ENCODE assay signal across 8 mouse cellular contexts in the genomic region with DNA sequence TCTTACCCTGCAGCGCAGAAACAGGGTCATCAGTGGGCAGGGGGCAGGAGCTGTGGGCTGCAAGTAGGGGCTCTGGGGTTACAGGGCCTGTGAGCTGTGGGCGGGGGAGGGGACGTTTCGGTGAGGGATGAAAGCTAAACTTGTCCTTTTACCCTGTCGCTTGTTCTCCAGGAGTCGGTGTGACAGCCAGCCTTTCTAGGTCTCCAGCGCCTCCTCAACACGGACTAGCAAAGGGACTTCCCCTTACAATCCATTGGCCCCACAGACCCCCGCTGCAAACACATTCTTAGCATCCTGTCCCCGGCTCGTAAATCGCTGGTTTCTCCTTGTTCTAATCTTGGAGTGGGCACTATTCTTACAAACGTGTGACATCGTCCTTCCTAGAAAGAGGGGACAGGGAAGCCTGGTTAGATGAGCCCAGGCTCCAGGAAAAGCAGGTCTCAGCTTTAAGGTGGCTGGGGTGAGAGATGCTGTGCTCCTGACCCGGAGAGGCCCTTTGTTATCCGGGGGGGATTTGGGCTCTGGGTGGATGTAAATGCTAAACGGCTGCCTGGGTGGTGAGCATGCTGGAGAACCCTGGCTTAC. TPM values are rescaled to one million over a fixed set of nuclear protein-coding genes. Genes with fewer than 3 reads are reported as not detected.
DNase-seq lines count a peak whose midpoint lies in the region; ATAC-seq and TF ChIP-seq lines count a peak whose summit lies in the region.

No protein-coding gene starts in this region.

- peak overlapping the region; percentile 5 for H3K9ac ChIP-seq in ES-Bruce4 (ENCODE audit: low read depth, poor library complexity, severe bottlenecking)
- peak overlapping the region; percentile 42; the same call in 1 of the 2 replicates for H3K9ac ChIP-seq in hindbrain, embryonic 11.5 days (ENCODE audit: low read depth, low read length)
- peak overlapping the region; percentile 52 for H3K9ac ChIP-seq in liver, embryonic 14.5 days (replicated peaks)

- peaks cover 8% of the 10 kb centered on the region for H3K4me1 ChIP-seq in ES-Bruce4 (ENCODE audit: control insufficient read depth, insufficient read depth, low read length)
- peaks cover 25% of the 10 kb centered on the region for H3K4me1 ChIP-seq in hindbrain, embryonic 11.5 days (replicated peaks; ENCODE audit: control insufficient read depth, insufficient read depth, low read length)
- peaks cover 21 to 37% of the 10 kb centered on the region in 2 experiments for H3K4me1 ChIP-seq in liver, embryonic 14.5 days (replicated peaks; ENCODE audit: control insufficient read depth in 2 of 2, insufficient read depth in 2 of 2, low read length in 1 of 2)

- ATAC-seq in hindbrain, embryonic 11.5 days (ENCODE audit: low FRiP score), result peak; percentile 22; the same call in 1 of the 2 replicates
- no peak for ATAC-seq in liver, embryonic 14.5 days (ENCODE audit: insufficient read depth)

- H3K9me3 ChIP-seq in ES-Bruce4 (replicated peaks; ENCODE audit: control insufficient read depth, insufficient read depth, low read length, poor library complexity, severe bottlenecking), result no peaks in the 10 kb centered on the region
- H3K9me3 ChIP-seq in hindbrain, embryonic 11.5 days (ENCODE audit: control insufficient read depth, low read length), result no peaks in the 10 kb centered on the region
- H3K9me3 ChIP-seq in liver, embryonic 14.5 days (ENCODE audit: control insufficient read depth, low read length), result no peaks in the 10 kb centered on the region

- WGBS in hindbrain, embryonic 11.5 days, result 1% methylated on average over 17 of the region's 17 CpGs
- WGBS in liver, embryonic 14.5 days (ENCODE audit: insufficient replicate concordance), result 11% methylated on average over 17 of the region's 17 CpGs

- H3K36me3 ChIP-seq in ES-Bruce4 (ENCODE audit: control insufficient read depth, insufficient read depth, low read length, poor library complexity, severe bottlenecking), result no peaks in the 10 kb centered on the region
- no peaks in the 10 kb centered on the region for H3K36me3 ChIP-seq in hindbrain, embryonic 11.5 days (ENCODE audit: control insufficient read depth, insufficient read depth, low read length)
- no peaks in the 10 kb centered on the region for H3K36me3 ChIP-seq in liver, embryonic 14.5 days (replicated peaks; ENCODE audit: control insufficient read depth, insufficient read depth, low read depth)

- peak; percentile 51 for DNase-seq in gastrocnemius, postnatal 10 days
- DNase-seq in gastrocnemius, adult 18-20 months (ENCODE audit: low spot score), result no peak
- peak; percentile 68 for DNase-seq in embryo, embryonic 9.5 days (ENCODE audit: extremely low spot score)
- no peak for DNase-seq in hindbrain, embryonic 11.5 days (ENCODE audit: low spot score)
- DNase-seq in liver, embryonic 14.5 days (ENCODE audit: low read depth in 3 of 3, low spot score in 3 of 3), result no peak
- peak; percentile 65 for DNase-seq in retina, embryonic 14.5 days (ENCODE audit: low spot score)
- DNase-seq in ovary, postnatal 14 days (ENCODE audit: low spot score), result no peak

- no peaks in the 10 kb centered on the region for H3K27me3 ChIP-seq in ES-Bruce4 (ENCODE audit: control insufficient read depth, insufficient read depth, low read length, poor library complexity, severe bottlenecking)
- H3K27me3 ChIP-seq in hindbrain, embryonic 11.5 days (ENCODE audit: control insufficient read depth, insufficient read depth, low read length), result no peaks in the 10 kb centered on the region
- no peaks in the 10 kb centered on the region for H3K27me3 ChIP-seq in liver, embryonic 14.5 days (ENCODE audit: control insufficient read depth, insufficient read depth, low read length)

- H3K4me3 ChIP-seq in ES-Bruce4 (ENCODE audit: low read depth, low read length), result peak overlapping the region; percentile 7
- H3K4me3 ChIP-seq in hindbrain, embryonic 11.5 days (ENCODE audit: low read depth, low read length), result no peak overlapping the region
- peak overlapping the region; percentile 44 to 51; a peak in 3 of 4 replicates for H3K4me3 ChIP-seq in liver, embryonic 14.5 days (ENCODE audit: insufficient read depth in 1 of 2, low read depth in 2 of 2, low read length in 2 of 2)

- no peak for TF ChIP-seq EP300 in ES-Bruce4 (IDR thresholded peaks at IDR 0.05; ENCODE audit: insufficient read depth, low read depth, low read length)
- TF ChIP-seq EP300 in liver, embryonic 14.5 days (IDR thresholded peaks at IDR 0.05; ENCODE audit: low read depth), result no peak

- peak overlapping the region; percentile 29 for H3K4me2 ChIP-seq in hindbrain, embryonic 11.5 days (replicated peaks; ENCODE audit: low read depth, low read length)
- H3K4me2 ChIP-seq in liver, embryonic 14.5 days (ENCODE audit: low read depth), result peak overlapping the region; percentile 78

- no peak for TF ChIP-seq CTCF in ES-Bruce4 (IDR thresholded peaks at IDR 0.05; ENCODE audit: low read depth, low read length)
- no peak for TF ChIP-seq CTCF in liver, embryonic 14.5 days (IDR thresholded peaks at IDR 0.05; ENCODE audit: low read depth)

- H3K27ac ChIP-seq in ES-Bruce4 (ENCODE audit: insufficient read depth, low read length), result peak overlapping the region; percentile 15; the same call in 1 of the 2 replicates
- peak overlapping the region; percentile 55 for H3K27ac ChIP-seq in hindbrain, embryonic 11.5 days (ENCODE audit: low read depth, low read length)
- H3K27ac ChIP-seq in liver, embryonic 14.5 days, result peak overlapping the region; percentile 34

- TF ChIP-seq POLR2A in ES-Bruce4 (IDR thresholded peaks at IDR 0.05; ENCODE audit: insufficient read depth, low read length), result no peak

RNA-seq across cellular contexts. Expression of gene Nr1d1, which starts 7.6 kb away (rescaled TPM):
- 10 to 100 TPM; 42.4 to 58.7 TPM for total RNA-seq in gastrocnemius, postnatal 10 days (2021)
- 100 to 1,000 TPM in 1 of 2 experiments, 10 to 100 TPM in 1; 74.0 to 126 TPM for total RNA-seq in gastrocnemius, adult 18-20 months (2021)
- 7.4 and 7.5 TPM in 2 replicates for polyA plus RNA-seq in ES-Bruce4 (2011; ENCODE audit: insufficient read depth, insufficient read length, low read depth, missing spikeins)
- 0.92 and 1.4 TPM in 2 replicates for polyA plus RNA-seq in hindbrain, embryonic 11.5 days (2014; fragmentation: Nextera tagmentation; extraction: Ambion mirVana)
- polyA plus RNA-seq in liver, embryonic 14.5 days (2012; rRNA removed), result 0.54 and 0.65 TPM in 2 replicates
- polyA plus RNA-seq in liver, embryonic 14.5 days (2014; fragmentation: Nextera tagmentation; extraction: Ambion mirVana), result 0.56 and 0.58 TPM in 2 replicates

RNA-seq across cellular contexts. Expression of gene Msl1, which starts 12.6 kb away (rescaled TPM):
- 10 to 100 TPM; 62.6 to 74.1 TPM for total RNA-seq in gastrocnemius, postnatal 10 days (2021)
- total RNA-seq in gastrocnemius, adult 18-20 months (2021), result 10 to 100 TPM; 50.5 to 56.4 TPM
- 68.7 and 69.1 TPM in 2 replicates for polyA plus RNA-seq in ES-Bruce4 (2011; ENCODE audit: insufficient read depth, insufficient read length, low read depth, missing spikeins)
- 25.0 and 28.0 TPM in 2 replicates for polyA plus RNA-seq in hindbrain, embryonic 11.5 days (2014; fragmentation: Nextera tagmentation; extraction: Ambion mirVana)
- 11.5 and 15.8 TPM in 2 replicates for polyA plus RNA-seq in liver, embryonic 14.5 days (2012; rRNA removed)
- polyA plus RNA-seq in liver, embryonic 14.5 days (2014; fragmentation: Nextera tagmentation; extraction: Ambion mirVana), result 4.5 and 4.9 TPM in 2 replicates

RNA-seq across cellular contexts. Expression of gene Casc3, which starts 22.0 kb away (rescaled TPM):
- total RNA-seq in gastrocnemius, postnatal 10 days (2021), result 10 to 100 TPM; 19.1 to 26.2 TPM
- 10 to 100 TPM; 14.0 to 15.6 TPM for total RNA-seq in gastrocnemius, adult 18-20 months (2021)
- 55.0 and 57.7 TPM in 2 replicates for polyA plus RNA-seq in ES-Bruce4 (2011; ENCODE audit: insufficient read depth, insufficient read length, low read depth, missing spikeins)
- polyA plus RNA-seq in hindbrain, embryonic 11.5 days (2014; fragmentation: Nextera tagmentation; extraction: Ambion mirVana), result 44.6 and 49.6 TPM in 2 replicates
- 12.2 and 12.7 TPM in 2 replicates for polyA plus RNA-seq in liver, embryonic 14.5 days (2012; rRNA removed)
- 11.5 and 13.0 TPM in 2 replicates for polyA plus RNA-seq in liver, embryonic 14.5 days (2014; fragmentation: Nextera tagmentation; extraction: Ambion mirVana)

RNA-seq across cellular contexts. Expression of gene Thra, which starts 42.3 kb away (rescaled TPM):
- total RNA-seq in gastrocnemius, postnatal 10 days (2021), result 100 to 1,000 TPM; 149 to 169 TPM
- total RNA-seq in gastrocnemius, adult 18-20 months (2021), result 10 to 100 TPM; 78.3 to 85.2 TPM
- polyA plus RNA-seq in ES-Bruce4 (2011; ENCODE audit: insufficient read depth, insufficient read length, low read depth, missing spikeins), result 20.7 and 24.6 TPM in 2 replicates
- polyA plus RNA-seq in hindbrain, embryonic 11.5 days (2014; fragmentation: Nextera tagmentation; extraction: Ambion mirVana), result 34.7 and 41.4 TPM in 2 replicates
- polyA plus RNA-seq in liver, embryonic 14.5 days (2012; rRNA removed), result 14.6 and 15.6 TPM in 2 replicates
- polyA plus RNA-seq in liver, embryonic 14.5 days (2014; fragmentation: Nextera tagmentation; extraction: Ambion mirVana), result 8.3 and 10.0 TPM in 2 replicates

RNA-seq across cellular contexts. Expression of gene Med24, which starts 53.5 kb away (rescaled TPM):
- 10 to 100 TPM; 47.8 to 52.5 TPM for total RNA-seq in gastrocnemius, postnatal 10 days (2021)
- total RNA-seq in gastrocnemius, adult 18-20 months (2021), result 10 to 100 TPM; 48.1 to 53.3 TPM
- polyA plus RNA-seq in ES-Bruce4 (2011; ENCODE audit: insufficient read depth, insufficient read length, low read depth, missing spikeins), result 83.5 and 85.8 TPM in 2 replicates
- 47.3 and 60.8 TPM in 2 replicates for polyA plus RNA-seq in hindbrain, embryonic 11.5 days (2014; fragmentation: Nextera tagmentation; extraction: Ambion mirVana)
- 25.0 and 29.6 TPM in 2 replicates for polyA plus RNA-seq in liver, embryonic 14.5 days (2012; rRNA removed)
- 21.3 and 25.6 TPM in 2 replicates for polyA plus RNA-seq in liver, embryonic 14.5 days (2014; fragmentation: Nextera tagmentation; extraction: Ambion mirVana)

Comparison
In these comparisons a context has a peak if more than half of its experiments do, and no peak if none do; other contexts are left out.
1. DNase-seq: peak in gastrocnemius, postnatal 10 days (single experiment), embryo, embryonic 9.5 days (single experiment) and retina, embryonic 14.5 days (single experiment); none in gastrocnemius, adult 18-20 months (single experiment), hindbrain, embryonic 11.5 days (single experiment), liver, embryonic 14.5 days (0 of 3) and ovary, postnatal 14 days (single experiment).
2. Peak in every context shown above with its lines, with median percentiles within 50 percentile points of each other: H3K27ac ChIP-seq and H3K9ac ChIP-seq.